Mouse (Mus musculus) G1E (cell line): Measurements from ENCODE around the gene Afmid. TPM values are rescaled to one million over a fixed set of nuclear protein-coding genes. Genes with fewer than 3 reads are reported as not detected.

Experiments
- ATAC-seq: 2 replicates; pipeline ENCODE4 v1.8.0; 2016; ENCODE audit warnings: mild to moderate bottlenecking; ENCODE audit not compliant: insufficient number of reproducible peaks, poor library complexity, low FRiP score, severe bottlenecking; ENCODE audit errors: extremely low read depth
- DNase-seq: peaks from one replicate; pipeline ENCODE4 v3.0.0; 2012; ENCODE audit warnings: low spot score
- H3K27me3 ChIP-seq: 2 replicates; pipeline ENCODE4 v1.6.1; 2012; ENCODE audit warnings: mild to moderate bottlenecking, low read length, inconsistent platforms; ENCODE audit not compliant: insufficient read depth
- H3K36me3 ChIP-seq: replicated peaks from 2 replicates; pipeline ENCODE3; 2012; ENCODE audit warnings: mild to moderate bottlenecking, inconsistent platforms
- H3K4me1 ChIP-seq: 2 replicates; pipeline ENCODE4 v1.6.1; 2012; ENCODE audit warnings: low read depth, low read length, inconsistent platforms, mixed read lengths; ENCODE audit not compliant: insufficient read depth
- H3K4me3 ChIP-seq: 2 replicates; pipeline ENCODE4 v1.5.1; 2012; ENCODE audit warnings: low read depth, mild to moderate bottlenecking, inconsistent platforms, low read length, moderate library complexity, mixed read lengths
- H3K9me3 ChIP-seq: replicated peaks from 2 replicates; pipeline ENCODE4 v1.6.1; 2012; ENCODE audit warnings: inconsistent platforms
- CTCF ChIP-seq: IDR thresholded peaks from 2 replicates; pipeline ENCODE4 v1.5.1; 2012; ENCODE audit warnings: low read depth, low read length, inconsistent platforms, mixed read lengths
- GATA1 ChIP-seq: IDR thresholded peaks from 2 replicates; pipeline ENCODE4 v1.6.1; 2012; ENCODE audit warnings: borderline replicate concordance, low read length, inconsistent platforms, mixed read lengths
- GATA2 ChIP-seq: IDR thresholded peaks from 2 replicates; pipeline ENCODE4 v1.6.1; 2012; ENCODE audit warnings: low read depth, low read length, inconsistent platforms, borderline replicate concordance
- POLR2AphosphoS5 ChIP-seq: IDR thresholded peaks from 2 replicates; pipeline ENCODE4 v1.6.1; 2012; ENCODE audit warnings: low read depth, low read length, inconsistent platforms; ENCODE audit not compliant: insufficient replicate concordance
- TAL1 ChIP-seq: conservative IDR thresholded peaks from 2 replicates; pipeline ENCODE4 v1.6.1; 2012; ENCODE audit warnings: low read depth, low read length, inconsistent platforms, mixed read lengths
- polyA plus RNA-seq: library from polyadenylated mRNA; stranded (reverse); fragments of >175 nt; gene quantifications from 2 replicates; pipeline ENCODE4 v1.2.3, GENCODE M21; 2012
- total RNA-seq, 2 experiments: library from RNA; stranded (forward) in 1 of 2; stranded (reverse) in 1 of 2; fragments of 200-1000 nt in 1 of 2; fragments of >200 nt in 1 of 2; fragmentation: Nextera tagmentation in 1 of 2; gene quantifications; 2 replicates each; pipeline ENCODE4 v1.2.3; 2014 to 2017

Gene Afmid
- total and polyA plus RNA-seq, 3 experiments: 3.7 to 23.0 (median 6.9) TPM

- H3K9me3 ChIP-seq: no peaks in the 10 kb centered on the region
- TF ChIP-seq POLR2AphosphoS5 (no peak), CTCF (no peak), TAL1 (no peak), GATA2 (no peak), GATA1 (no peak)
- H3K27me3 ChIP-seq: peaks cover 64% of the 10 kb centered on the region
- ATAC-seq: no peak
- DNase-seq: no peak
- no peak overlapping the region for H3K4me3 ChIP-seq
- no peaks in the 10 kb centered on the region for H3K4me1 ChIP-seq
- no peaks in the 10 kb centered on the region for H3K36me3 ChIP-seq
Measured at GRCm38 (mm10) chr11:117888853-117889822, 63.4 kb downstream of the Afmid start.

Other genes with a start within 250 kb of the Afmid start
- gene Tnrc6c, start 171.6 kb upstream of the Afmid start, total RNA-seq (2014; fragmentation: Nextera tagmentation): 40.5 and 47.5 TPM in 2 replicates
- gene Tnrc6c, start 171.6 kb upstream of the Afmid start, total RNA-seq (2017): 18.4 and 19.2 TPM in 2 replicates
- 19.1 and 21.5 TPM in 2 replicates for gene Tnrc6c, start 171.6 kb upstream of the Afmid start, polyA plus RNA-seq
- gene Tmc8, start 43.8 kb upstream of the Afmid start, total RNA-seq (2014; fragmentation: Nextera tagmentation): 8.5 and 43.8 TPM in 2 replicates
- 3.4 and 4.6 TPM in 2 replicates for gene Tmc8, start 43.8 kb upstream of the Afmid start, total RNA-seq (2017)
- gene Tmc8, start 43.8 kb upstream of the Afmid start, polyA plus RNA-seq: 18.5 and 26.9 TPM in 2 replicates
- 16.5 and 27.3 TPM in 2 replicates for gene Tmc6, start 43.7 kb upstream of the Afmid start, total RNA-seq (2014; fragmentation: Nextera tagmentation)
- gene Tmc6, start 43.7 kb upstream of the Afmid start, total RNA-seq (2017): 9.6 and 12.2 TPM in 2 replicates
- gene Tmc6, start 43.7 kb upstream of the Afmid start, polyA plus RNA-seq: 25.3 and 32.3 TPM in 2 replicates
- 5.0 and 20.9 TPM in 2 replicates for gene 6030468B19Rik, start 28.3 kb upstream of the Afmid start, total RNA-seq (2014; fragmentation: Nextera tagmentation)
- 3.3 and 4.2 TPM in 2 replicates for gene 6030468B19Rik, start 28.3 kb upstream of the Afmid start, total RNA-seq (2017)
- gene 6030468B19Rik, start 28.3 kb upstream of the Afmid start, polyA plus RNA-seq: 10.3 and 11.7 TPM in 2 replicates
- 8.7 TPM in 2 replicates for gene Gm20708, start 16.3 kb upstream of the Afmid start, total RNA-seq (2014; fragmentation: Nextera tagmentation)
- gene Gm20708, start 16.3 kb upstream of the Afmid start, total RNA-seq (2017): 0.29 TPM in 1 of 2 replicates, not detected in the other
- gene Gm20708, start 16.3 kb upstream of the Afmid start, polyA plus RNA-seq: 0.07 and 0.09 TPM in 2 replicates
- gene Syngr2, start 16.3 kb upstream of the Afmid start, total RNA-seq (2014; fragmentation: Nextera tagmentation): 221 and 236 TPM in 2 replicates
- 95.8 and 105 TPM in 2 replicates for gene Syngr2, start 16.3 kb upstream of the Afmid start, total RNA-seq (2017)
- gene Syngr2, start 16.3 kb upstream of the Afmid start, polyA plus RNA-seq: 189 and 211 TPM in 2 replicates
- 63.5 and 75.8 TPM in 2 replicates for gene Tk1, start 168 bp downstream of the Afmid start, total RNA-seq (2014; fragmentation: Nextera tagmentation)
- gene Tk1, start 168 bp downstream of the Afmid start, total RNA-seq (2017): 73.2 and 85.0 TPM in 2 replicates
- 51.3 and 77.0 TPM in 2 replicates for gene Tk1, start 168 bp downstream of the Afmid start, polyA plus RNA-seq
- gene Birc5, start 23.3 kb downstream of the Afmid start, total RNA-seq (2014; fragmentation: Nextera tagmentation): 82.6 and 131 TPM in 2 replicates
- 228 and 241 TPM in 2 replicates for gene Birc5, start 23.3 kb downstream of the Afmid start, total RNA-seq (2017)
- 149 and 184 TPM in 2 replicates for gene Birc5, start 23.3 kb downstream of the Afmid start, polyA plus RNA-seq
- not detected in 2 replicates for gene Tmem235, start 34.8 kb downstream of the Afmid start, total RNA-seq (2014; fragmentation: Nextera tagmentation)
- 0.12 TPM in 1 of 2 replicates, not detected in the other for gene Tmem235, start 34.8 kb downstream of the Afmid start, total RNA-seq (2017)
- not detected in 2 replicates for gene Tmem235, start 34.8 kb downstream of the Afmid start, polyA plus RNA-seq
- gene Tha1, start 47.6 kb downstream of the Afmid start, total RNA-seq (2014; fragmentation: Nextera tagmentation): not detected in 2 replicates
- not detected in 2 replicates for gene Tha1, start 47.6 kb downstream of the Afmid start, total RNA-seq (2017)
- not detected in 2 replicates for gene Tha1, start 47.6 kb downstream of the Afmid start, polyA plus RNA-seq
- gene Socs3, start 144.1 kb downstream of the Afmid start, total RNA-seq (2014; fragmentation: Nextera tagmentation): 1.3 TPM in 1 of 2 replicates, not detected in the other
- gene Socs3, start 144.1 kb downstream of the Afmid start, total RNA-seq (2017): 3.8 and 5.6 TPM in 2 replicates
- 2.5 and 2.9 TPM in 2 replicates for gene Socs3, start 144.1 kb downstream of the Afmid start, polyA plus RNA-seq
- gene Pgs1, start 160.4 kb downstream of the Afmid start, total RNA-seq (2014; fragmentation: Nextera tagmentation): 9.7 and 10.0 TPM in 2 replicates
- 17.6 and 18.8 TPM in 2 replicates for gene Pgs1, start 160.4 kb downstream of the Afmid start, total RNA-seq (2017)
- 36.9 and 37.6 TPM in 2 replicates for gene Pgs1, start 160.4 kb downstream of the Afmid start, polyA plus RNA-seq